14 mouse cellular contexts compared by ENCODE assay signal in genomic region chr11:76384307-76384706, GRCm38 (mm10). TPM values are rescaled to one million over a fixed set of nuclear protein-coding genes. Genes with fewer than 3 reads are reported as not detected.
DNase-seq lines count a peak whose midpoint lies in the region; ATAC-seq lines count a peak whose summit lies in the region.
"Had no signal": no experiment of that assay in that cellular context is flagged by ENCODE, and none has a peak within 500 bp of the region (broad histone marks: within the 10 kb centered on the region; RNA-seq: fewer than 3 reads in every experiment).

No protein-coding gene starts in this region.

- no peak for DNase-seq in heart, postnatal 36 days
- DNase-seq in right cerebral cortex, postnatal 10 days (ENCODE audit: low spot score in 2 of 2): peak; percentile 47 to 50
- DNase-seq in right cerebral cortex, postnatal 4 days: no peak
- no peak for DNase-seq in limb, embryonic 11.5 days (ENCODE audit: low spot score)
- no peak for DNase-seq in MN1 (ENCODE audit: low spot score)
- DNase-seq in urinary bladder, postnatal 25 days (ENCODE audit: low spot score): no peak
- no peak for DNase-seq in gastrocnemius, postnatal 4 days (ENCODE audit: low spot score in 2 of 2)
- DNase-seq: gastrocnemius, postnatal 10 days; lung, adult 18-20 months; right cerebral cortex, postnatal 14 days; thymus, adult 18-20 months had no signal

- peak overlapping the region; percentile 25; the same call in 1 of the 2 replicates for H3K9ac ChIP-seq in heart, embryonic 12.5 days
- no peak overlapping the region for H3K9ac ChIP-seq in limb, embryonic 11.5 days (ENCODE audit: low read length)

- H3K27me3 ChIP-seq in heart, embryonic 12.5 days (replicated peaks): no peaks in the 10 kb centered on the region
- H3K27me3 ChIP-seq in limb, embryonic 11.5 days (ENCODE audit: control insufficient read depth, insufficient read depth, low read length): no peaks in the 10 kb centered on the region

- intact Hi-C loops in heart, postnatal 36 days (cut with DNase I): no loop called here

- ATAC-seq in heart, embryonic 12.5 days (ENCODE audit: insufficient number of reproducible peaks, low FRiP score): no peak
- no peak for ATAC-seq in limb, embryonic 11.5 days (ENCODE audit: insufficient number of reproducible peaks, low FRiP score, low TSS enrichment, low read depth)
- ATAC-seq: CD4-positive, CD25-positive, alpha-beta regulatory T cell, adult 4 months; intestine, embryonic 16.5 days had no signal

- WGBS in heart, embryonic 12.5 days: 88% methylated on average over 5 of the region's 5 CpGs
- WGBS in limb, embryonic 11.5 days: 82% methylated on average over 5 of the region's 5 CpGs

- H3K9me3 ChIP-seq in heart, embryonic 12.5 days (replicated peaks): no peaks in the 10 kb centered on the region
- H3K9me3 ChIP-seq in limb, embryonic 11.5 days (ENCODE audit: control insufficient read depth, low read length): no peaks in the 10 kb centered on the region

- no peak overlapping the region for H3K27ac ChIP-seq in heart, embryonic 12.5 days (ENCODE audit: poor library complexity, severe bottlenecking)
- H3K27ac ChIP-seq in limb, embryonic 11.5 days (replicated peaks; ENCODE audit: low read depth, low read length): peak overlapping the region; percentile 30

- H3K4me2 ChIP-seq in heart, embryonic 12.5 days: no peak overlapping the region
- H3K4me2 ChIP-seq in limb, embryonic 11.5 days (ENCODE audit: low read depth, severe bottlenecking): no peak overlapping the region

- no peak overlapping the region for H3K4me3 ChIP-seq in heart, embryonic 12.5 days
- H3K4me3 ChIP-seq in limb, embryonic 11.5 days (ENCODE audit: low read depth, low read length): no peak overlapping the region

- H3K36me3 ChIP-seq in heart, embryonic 12.5 days: 0 out of 2 replicates have a peak, but pooled peaks cover 3% of the 10 kb centered on the region
- no peaks in the 10 kb centered on the region for H3K36me3 ChIP-seq in limb, embryonic 11.5 days (ENCODE audit: control insufficient read depth, insufficient read depth, low read length)

- peaks cover 48% of the 10 kb centered on the region for H3K4me1 ChIP-seq in heart, embryonic 12.5 days (replicated peaks)
- peaks cover 35% of the 10 kb centered on the region for H3K4me1 ChIP-seq in limb, embryonic 11.5 days (ENCODE audit: control insufficient read depth, insufficient read depth, low read length)

RNA-seq across cellular contexts. Expression of gene Nxn, which starts 14.6 kb away (rescaled TPM):
- polyA plus RNA-seq in heart, embryonic 12.5 days (2016; fragmentation: Nextera tagmentation; extraction: Ambion mirVana): 32.2 TPM in 2 replicates
- total RNA-seq in heart, postnatal 36 days (2021): 10 to 100 TPM; 12.3 to 15.7 TPM
- polyA plus RNA-seq in limb, embryonic 11.5 days (2014; fragmentation: Nextera tagmentation; extraction: Ambion mirVana): 45.7 and 57.3 TPM in 2 replicates
- total RNA-seq in gastrocnemius, postnatal 4 days (2021): 10 to 100 TPM; 59.8 to 60.9 TPM

RNA-seq across cellular contexts. Expression of gene Timm22, which starts 22.4 kb away (rescaled TPM):
- 94.5 and 102 TPM in 2 replicates for polyA plus RNA-seq in heart, embryonic 12.5 days (2016; fragmentation: Nextera tagmentation; extraction: Ambion mirVana)
- total RNA-seq in heart, postnatal 36 days (2021): 10 to 100 TPM; 42.4 to 55.2 TPM
- polyA plus RNA-seq in limb, embryonic 11.5 days (2014; fragmentation: Nextera tagmentation; extraction: Ambion mirVana): 135 and 152 TPM in 2 replicates
- total RNA-seq in gastrocnemius, postnatal 4 days (2021): 10 to 100 TPM; 48.7 TPM

Comparison
In these comparisons a context has a peak if more than half of its experiments do, and no peak if none do; other contexts are left out.
1. DNase-seq: peak in right cerebral cortex, postnatal 10 days (2 of 2); none in heart, postnatal 36 days (0 of 2), right cerebral cortex, postnatal 4 days (single experiment), limb, embryonic 11.5 days (single experiment), MN1 (single experiment), urinary bladder, postnatal 25 days (single experiment) and gastrocnemius, postnatal 4 days (0 of 2).